9 mouse cellular contexts compared by ENCODE assay signal in genomic region chr3:108294398-108294797, GRCm38 (mm10). TPM values are rescaled to one million over a fixed set of nuclear protein-coding genes. Genes with fewer than 3 reads are reported as not detected.
DNase-seq lines count a peak whose midpoint lies in the region; ATAC-seq and TF ChIP-seq lines count a peak whose summit lies in the region.
"Had no signal": no experiment of that assay in that cellular context is flagged by ENCODE, and none has a peak within 500 bp of the region (broad histone marks: within the 10 kb centered on the region; RNA-seq: fewer than 3 reads in every experiment).

No protein-coding gene starts in this region.

- H3K9ac ChIP-seq in embryonic facial prominence, embryonic 14.5 days (ENCODE audit: low read depth, low read length), result no peak overlapping the region
- no peak overlapping the region for H3K9ac ChIP-seq in lung, postnatal 0 days (replicated peaks; ENCODE audit: low read depth)

- no peak for TF ChIP-seq EP300 in lung, postnatal 0 days (IDR thresholded peaks at IDR 0.05)

- H3K36me3 ChIP-seq in embryonic facial prominence, embryonic 14.5 days (ENCODE audit: control insufficient read depth, insufficient read depth, low read length), result no peaks in the 10 kb centered on the region
- H3K36me3 ChIP-seq in lung, postnatal 0 days (ENCODE audit: insufficient read depth, low read length), result no peaks in the 10 kb centered on the region

- POLR2A ChIA-PET in Patski (lab: Charles Lee), result interaction anchor here (0.8 to 1.5 kb wide), 3 partner anchors 10 to 29 kb away, joined by 3 to 4 read pairs (median 3); partner anchors contain the start of gene Sort1

- intact Hi-C loops in left cerebral cortex, adult 2 months (cut with DNase I), result no loop called here
- intact Hi-C loops in left cerebral cortex, postnatal 4 days (cut with DNase I), result no loop called here

- peak overlapping the region; percentile 93 for H3K27ac ChIP-seq in left cerebral cortex, adult 2 months
- H3K27ac ChIP-seq in embryonic facial prominence, embryonic 14.5 days (replicated peaks; ENCODE audit: low read depth, low read length), result no peak overlapping the region
- H3K27ac ChIP-seq in lung, postnatal 0 days (ENCODE audit: low read length), result peak overlapping the region; percentile 43

- CTCF ChIA-PET in Patski (lab: Charles Lee), result interaction anchor here (0.8 to 2.8 kb wide), 8 partner anchors 12 to 94 kb away, joined by 3 to 14 read pairs (median 3); no protein-coding TSS in a partner anchor

- H3K9me3 ChIP-seq in embryonic facial prominence, embryonic 14.5 days (ENCODE audit: control insufficient read depth, low read length), result no peaks in the 10 kb centered on the region
- H3K9me3 ChIP-seq in lung, postnatal 0 days (ENCODE audit: low read length), result no peaks in the 10 kb centered on the region

- no peak overlapping the region for H3K4me2 ChIP-seq in embryonic facial prominence, embryonic 14.5 days (ENCODE audit: low read depth, low read length)
- no peak overlapping the region for H3K4me2 ChIP-seq in lung, postnatal 0 days (replicated peaks; ENCODE audit: low read depth, low read length)

- H3K4me3 ChIP-seq in left cerebral cortex, adult 2 months, result no peak overlapping the region
- no peak overlapping the region for H3K4me3 ChIP-seq in embryonic facial prominence, embryonic 14.5 days (ENCODE audit: low read depth, low read length)
- no peak overlapping the region for H3K4me3 ChIP-seq in lung, postnatal 0 days (ENCODE audit: low read depth, low read length)

- TF ChIP-seq CTCF in left cerebral cortex, adult 2 months (IDR thresholded peaks at IDR 0.05), result no peak
- no peak for TF ChIP-seq CTCF in Patski (IDR thresholded peaks at IDR 0.05)
- TF ChIP-seq CTCF in lung, postnatal 0 days (IDR thresholded peaks at IDR 0.05), result no peak

- no peaks in the 10 kb centered on the region for H3K27me3 ChIP-seq in Patski
- no peaks in the 10 kb centered on the region for H3K27me3 ChIP-seq in embryonic facial prominence, embryonic 14.5 days (replicated peaks; ENCODE audit: control insufficient read depth, insufficient read depth, low read length)
- H3K27me3 ChIP-seq in lung, postnatal 0 days (replicated peaks; ENCODE audit: insufficient read depth, low read length), result no peaks in the 10 kb centered on the region

- DNase-seq in left cerebral cortex, adult 2 months (ENCODE audit: extremely low spot score in 1 of 2, low spot score in 2 of 2), result no peak
- no peak for DNase-seq in left cerebral cortex, postnatal 4 days
- DNase-seq in Patski (ENCODE audit: low read depth, low spot score), result peak; percentile 68
- DNase-seq in embryonic facial prominence, embryonic 14.5 days (ENCODE audit: low spot score), result no peak
- peak; percentile 74 for DNase-seq in lung, postnatal 0 days (ENCODE audit: low spot score)
- DNase-seq in thymus, postnatal 4 days, result no peak
- DNase-seq in spleen, postnatal 4 days (ENCODE audit: low spot score in 2 of 2), result no peak
- DNase-seq: kidney, postnatal 14 days; right cerebral cortex, postnatal 4 days had no signal

- peaks cover 21% of the 10 kb centered on the region for H3K4me1 ChIP-seq in embryonic facial prominence, embryonic 14.5 days (ENCODE audit: control insufficient read depth, insufficient read depth, low read length)
- H3K4me1 ChIP-seq in lung, postnatal 0 days (ENCODE audit: insufficient read depth, low read depth, low read length), result peaks cover 52% of the 10 kb centered on the region

- in situ Hi-C loops in Patski (cut with MboI; ENCODE audit: low pct_unique_long_range_greater_than_20kb), result no loop called here

- peak; percentile 81 for ATAC-seq in Patski
- ATAC-seq in embryonic facial prominence, embryonic 14.5 days (ENCODE audit: low read depth), result peak; percentile 56; the same call in 1 of the 2 replicates
- peak; percentile 37; the same call in 1 of the 2 replicates for ATAC-seq in lung, postnatal 0 days

- 44% methylated on average over 2 of the region's 2 CpGs for WGBS in embryonic facial prominence, embryonic 14.5 days
- WGBS in lung, postnatal 0 days, result 13% methylated on average over 2 of the region's 2 CpGs

RNA-seq across cellular contexts. Expression of gene Sort1, which starts 10.5 kb away (rescaled TPM):
- total RNA-seq in left cerebral cortex, adult 2 months (2021), result 100 to 1,000 TPM; 310 to 316 TPM
- 10 to 100 TPM; 90.4 to 93.5 TPM for total RNA-seq in left cerebral cortex, postnatal 4 days (2021)
- polyA plus RNA-seq in Patski (2021), result 125 TPM
- polyA plus RNA-seq in embryonic facial prominence, embryonic 14.5 days (2014; fragmentation: Nextera tagmentation; extraction: Ambion mirVana), result 16.5 and 18.0 TPM in 2 replicates
- 30.8 and 34.2 TPM in 2 replicates for polyA plus RNA-seq in lung, postnatal 0 days (2015; fragmentation: Nextera tagmentation; extraction: Ambion mirVana)

RNA-seq across cellular contexts. Expression of gene Psma5, which starts 37.7 kb away (rescaled TPM):
- 10 to 100 TPM; 64.9 to 80.9 TPM for total RNA-seq in left cerebral cortex, adult 2 months (2021)
- 10 to 100 TPM; 98.8 to 99.0 TPM for total RNA-seq in left cerebral cortex, postnatal 4 days (2021)
- 239 TPM for polyA plus RNA-seq in Patski (2021)
- 303 and 324 TPM in 2 replicates for polyA plus RNA-seq in embryonic facial prominence, embryonic 14.5 days (2014; fragmentation: Nextera tagmentation; extraction: Ambion mirVana)
- polyA plus RNA-seq in lung, postnatal 0 days (2015; fragmentation: Nextera tagmentation; extraction: Ambion mirVana), result 156 and 163 TPM in 2 replicates

Comparison
In these comparisons a context has a peak if more than half of its experiments do, and no peak if none do; other contexts are left out.
1. DNase-seq: peak in Patski (single experiment) and lung, postnatal 0 days (single experiment); none in left cerebral cortex, adult 2 months (0 of 2), left cerebral cortex, postnatal 4 days (single experiment), embryonic facial prominence, embryonic 14.5 days (single experiment), thymus, postnatal 4 days (single experiment) and spleen, postnatal 4 days (0 of 2).
2. Peak in every context shown above with its lines, with median percentiles within 50 percentile points of each other: ATAC-seq.